Comparison of ENCODE assay signal across 7 mouse cellular contexts in genomic region chr11:4972967-4973870, GRCm38 (mm10). TPM values are rescaled to one million over a fixed set of nuclear protein-coding genes. Genes with fewer than 3 reads are reported as not detected.
DNase-seq lines count a peak whose midpoint lies in the region; ATAC-seq lines count a peak whose summit lies in the region.

No protein-coding gene starts in this region.

- H3K4me1 ChIP-seq in forebrain, embryonic 15.5 days = no peaks in the 10 kb centered on the region
- H3K4me1 ChIP-seq in kidney, embryonic 14.5 days (ENCODE audit: control insufficient read depth, insufficient read depth, low read length) = 0 out of 2 replicates have a peak, but pooled peaks cover 4% of the 10 kb centered on the region
- H3K4me1 ChIP-seq in liver, embryonic 16.5 days (ENCODE audit: control insufficient read depth, low read depth, low read length) = peaks cover 8% of the 10 kb centered on the region; the same call in 1 of the 2 replicates

- H3K4me2 ChIP-seq in forebrain, embryonic 15.5 days (replicated peaks) = no peak overlapping the region
- no peak overlapping the region for H3K4me2 ChIP-seq in kidney, embryonic 14.5 days (replicated peaks; ENCODE audit: low read depth, low read length)
- H3K4me2 ChIP-seq in liver, embryonic 16.5 days (ENCODE audit: low read depth, low read length) = no peak overlapping the region

- WGBS in forebrain, embryonic 15.5 days = 57% methylated on average over 13 of the region's 13 CpGs
- WGBS in kidney, embryonic 14.5 days = 60% methylated on average over 13 of the region's 13 CpGs
- WGBS in liver, embryonic 16.5 days (ENCODE audit: insufficient replicate concordance) = 41% methylated on average over 13 of the region's 13 CpGs

- no peak overlapping the region for H3K4me3 ChIP-seq in forebrain, embryonic 15.5 days
- H3K4me3 ChIP-seq in kidney, embryonic 14.5 days (ENCODE audit: low read length) = no peak overlapping the region
- H3K4me3 ChIP-seq in liver, embryonic 16.5 days (ENCODE audit: low read depth, low read length) = no peak overlapping the region

- peak; percentile 68 for ATAC-seq in forebrain, embryonic 15.5 days (replicated peaks)
- ATAC-seq in kidney, embryonic 14.5 days (ENCODE audit: low FRiP score, low TSS enrichment) = peak; percentile 28; the same call in 1 of the 2 replicates
- peak; percentile 57 for ATAC-seq in liver, embryonic 16.5 days (ENCODE audit: low read depth)

- no peaks in the 10 kb centered on the region for H3K27me3 ChIP-seq in forebrain, embryonic 15.5 days
- no peaks in the 10 kb centered on the region for H3K27me3 ChIP-seq in kidney, embryonic 14.5 days (ENCODE audit: control insufficient read depth, insufficient read depth, low read length)
- no peaks in the 10 kb centered on the region for H3K27me3 ChIP-seq in liver, embryonic 16.5 days (ENCODE audit: control insufficient read depth, insufficient read depth, low read depth, low read length)

- peak; percentile 93 for DNase-seq in 416B (ENCODE audit: low read depth)
- peak; percentile 85 for DNase-seq in CD4-positive, CD25-positive, alpha-beta regulatory T cell, adult 2 months (ENCODE audit: low read depth, low spot score)
- peak; percentile 59 for DNase-seq in c-Kit-negative CD71-positive TER-119-positive erythroid progenitor cells, embryonic 14.5 days (ENCODE audit: low read depth, low spot score)
- DNase-seq in retina, embryonic 14.5 days (ENCODE audit: low spot score) = peak; percentile 85

- H3K27ac ChIP-seq in forebrain, embryonic 15.5 days (replicated peaks) = no peak overlapping the region
- H3K27ac ChIP-seq in kidney, embryonic 14.5 days (ENCODE audit: low read depth, low read length) = no peak overlapping the region
- no peak overlapping the region for H3K27ac ChIP-seq in liver, embryonic 16.5 days (ENCODE audit: low read length)

- H3K9me3 ChIP-seq in forebrain, embryonic 15.5 days = no peaks in the 10 kb centered on the region
- no peaks in the 10 kb centered on the region for H3K9me3 ChIP-seq in kidney, embryonic 14.5 days (ENCODE audit: control insufficient read depth, low read length)
- H3K9me3 ChIP-seq in liver, embryonic 16.5 days (replicated peaks; ENCODE audit: control insufficient read depth, low read length) = no peaks in the 10 kb centered on the region

- H3K36me3 ChIP-seq in forebrain, embryonic 15.5 days = no peaks in the 10 kb centered on the region
- H3K36me3 ChIP-seq in kidney, embryonic 14.5 days (ENCODE audit: control insufficient read depth, insufficient read depth, low read length) = no peaks in the 10 kb centered on the region
- H3K36me3 ChIP-seq in liver, embryonic 16.5 days (ENCODE audit: control insufficient read depth, insufficient read depth) = no peaks in the 10 kb centered on the region

- H3K9ac ChIP-seq in forebrain, embryonic 15.5 days (replicated peaks) = no peak overlapping the region
- H3K9ac ChIP-seq in kidney, embryonic 14.5 days (ENCODE audit: low read depth, low read length) = no peak overlapping the region
- H3K9ac ChIP-seq in liver, embryonic 16.5 days (ENCODE audit: low read depth, low read length) = no peak overlapping the region

RNA-seq across cellular contexts. Expression of gene Ap1b1, which starts 13.4 kb away (rescaled TPM):
- polyA plus RNA-seq in forebrain, embryonic 15.5 days (2015; fragmentation: Nextera tagmentation; extraction: Ambion mirVana) = 78.5 and 81.4 TPM in 2 replicates
- 35.1 and 62.6 TPM in 2 replicates for polyA plus RNA-seq in kidney, embryonic 14.5 days (2014; fragmentation: Nextera tagmentation; extraction: Ambion mirVana)
- 78.9 and 81.7 TPM in 2 replicates for polyA plus RNA-seq in liver, embryonic 16.5 days (2015; fragmentation: Nextera tagmentation; extraction: Ambion mirVana)

RNA-seq across cellular contexts. Expression of gene Nefh, which starts 25.4 kb away (rescaled TPM):
- 0.89 and 0.91 TPM in 2 replicates for polyA plus RNA-seq in forebrain, embryonic 15.5 days (2015; fragmentation: Nextera tagmentation; extraction: Ambion mirVana)
- polyA plus RNA-seq in kidney, embryonic 14.5 days (2014; fragmentation: Nextera tagmentation; extraction: Ambion mirVana) = 0.22 and 0.23 TPM in 2 replicates
- 0.11 and 0.14 TPM in 2 replicates for polyA plus RNA-seq in liver, embryonic 16.5 days (2015; fragmentation: Nextera tagmentation; extraction: Ambion mirVana)
